Mouse (Mus musculus) thymus, adult 2 months (tissue): ENCODE measurements around the gene Tnnt2. TPM values are rescaled to one million over a fixed set of nuclear protein-coding genes. Genes with fewer than 3 reads are reported as not detected.

ENCODE experiments used
- DNase-seq: peaks from one replicate; pipeline ENCODE4 v3.0.0; 2021
- H3K27ac ChIP-seq: fragments of 200-500 bp; 2 replicates; pipeline ENCODE4 v1.5.1; 2012; ENCODE audit warnings: low read length, control low read depth; ENCODE audit not compliant: control insufficient read depth, insufficient read depth
- H3K27me3 ChIP-seq: fragments of 200-500 bp; 2 replicates; pipeline ENCODE4 v1.6.1; 2012; ENCODE audit warnings: mild to moderate bottlenecking, low read length, moderate library complexity, mixed read lengths; ENCODE audit not compliant: control insufficient read depth, insufficient read depth
- H3K36me3 ChIP-seq: fragments of 200-500 bp; 2 replicates; pipeline ENCODE4 v1.6.1; 2012; ENCODE audit warnings: mild to moderate bottlenecking, low read length, moderate library complexity; ENCODE audit not compliant: control insufficient read depth, insufficient read depth
- H3K4me1 ChIP-seq: fragments of 200-500 bp; replicated peaks from 2 replicates; pipeline ENCODE4 v1.6.1; 2012; ENCODE audit warnings: low read length; ENCODE audit not compliant: control insufficient read depth, insufficient read depth
- H3K4me3 ChIP-seq: fragments of 200-500 bp; 2 replicates; pipeline ENCODE4 v1.5.1; 2012; ENCODE audit warnings: mild to moderate bottlenecking, low read length, control low read depth, moderate library complexity; ENCODE audit not compliant: control insufficient read depth, insufficient read depth
- CTCF ChIP-seq: fragments of 200-500 bp; IDR thresholded peaks from 2 replicates; pipeline ENCODE4 v1.5.1; 2012; ENCODE audit warnings: mild to moderate bottlenecking, control low read depth, low read length, moderate library complexity, borderline replicate concordance; ENCODE audit not compliant: control insufficient read depth, poor library complexity, insufficient read depth; ENCODE audit errors: extremely low read depth
- POLR2A ChIP-seq: fragments of 200-500 bp; IDR thresholded peaks from 2 replicates; pipeline ENCODE4 v1.6.1; 2012; ENCODE audit warnings: mild to moderate bottlenecking, low read length, control low read depth, moderate library complexity; ENCODE audit not compliant: control insufficient read depth, poor library complexity, insufficient read depth; ENCODE audit errors: extremely low read depth
- WGBS: fragments of 180-500 bp; shearing (Covaris S2); methylation state at CpG from one replicate; pipeline ENCODE4 v1.1.7; 2018; 5-methylcytosine and 5-hydroxymethylcytosine counted together
- polyA plus RNA-seq: library from polyadenylated mRNA; depleted of rRNA; stranded (reverse); fragments of >200 nt; gene quantifications from 2 replicates; pipeline ENCODE4 v1.2.3, GENCODE M21; 2012

The Tnnt2 gene
- polyA plus RNA-seq, 1 experiment, result 90.4 TPM

- Histone ChIP-seq H3K27ac (no peak overlapping the region), H3K4me1 (no peaks in the 10 kb centered on the region), H3K36me3 (no peaks in the 10 kb centered on the region), H3K27me3 (no peaks in the 10 kb centered on the region), H3K4me3 (no peak overlapping the region)
- WGBS, result 83% methylated on average over 2 of the region's 2 CpGs
- TF ChIP-seq POLR2A (no peak), CTCF (no peak)
- no peak for DNase-seq
Measured at GRCm38 (mm10) chr1:135877248-135877647, 41.1 kb downstream of the Tnnt2 start.

GRCm38 (mm10) chr1:135882385-135883109 lies 46.4 kb downstream of the Tnnt2 start:
- peak; percentile 59 for DNase-seq
- no peak for TF ChIP-seq POLR2A
- TF ChIP-seq CTCF, result peak; percentile 51; the same call in 1 of the 2 replicates
- WGBS, result 51% methylated on average over 10 of the region's 10 CpGs
- no peak overlapping the region for H3K27ac ChIP-seq
- no peaks in the 10 kb centered on the region for H3K36me3 ChIP-seq
- no peaks in the 10 kb centered on the region for H3K4me1 ChIP-seq
- H3K27me3 ChIP-seq, result no peaks in the 10 kb centered on the region
- no peak overlapping the region for H3K4me3 ChIP-seq

- Histone ChIP-seq H3K4me1 (no peaks in the 10 kb centered on the region), H3K4me3 (no peak overlapping the region), H3K27me3 (no peaks in the 10 kb centered on the region), H3K27ac (no peak overlapping the region), H3K36me3 (no peaks in the 10 kb centered on the region)
- TF ChIP-seq POLR2A (no peak), CTCF (no peak)
- DNase-seq, result no peak
- WGBS, result 83% methylated on average over 20 of the region's 20 CpGs
Measured at GRCm38 (mm10) chr1:135889461-135890185, 53.5 kb downstream of the Tnnt2 start.

GRCm38 (mm10) chr1:135891424-135892216 lies 55.5 kb downstream of the Tnnt2 start:
- Histone ChIP-seq H3K4me3 (no peak overlapping the region), H3K27me3 (no peaks in the 10 kb centered on the region), H3K36me3 (no peaks in the 10 kb centered on the region), H3K27ac (no peak overlapping the region), H3K4me1 (no peaks in the 10 kb centered on the region)
- DNase-seq, result no peak
- no peak for TF ChIP-seq POLR2A
- no peak for TF ChIP-seq CTCF
- WGBS, result 82% methylated on average over 11 of the region's 11 CpGs

- Histone ChIP-seq H3K36me3 (no peaks in the 10 kb centered on the region), H3K4me3 (no peak overlapping the region), H3K4me1 (no peaks in the 10 kb centered on the region), H3K27ac (no peak overlapping the region), H3K27me3 (no peaks in the 10 kb centered on the region)
- 86% methylated on average over 6 of the region's 6 CpGs for WGBS
- no peak for DNase-seq
- TF ChIP-seq POLR2A (no peak), CTCF (no peak)
Measured at GRCm38 (mm10) chr1:135892233-135892632, 56.1 kb downstream of the Tnnt2 start.

- DNase-seq, result no peak
- H3K4me3 ChIP-seq, result no peak overlapping the region
- H3K36me3 ChIP-seq, result no peaks in the 10 kb centered on the region
- H3K4me1 ChIP-seq, result no peaks in the 10 kb centered on the region
- TF ChIP-seq CTCF (no peak), POLR2A (no peak)
- no peaks in the 10 kb centered on the region for H3K27me3 ChIP-seq
- H3K27ac ChIP-seq, result no peak overlapping the region
- 92% methylated on average over 6 of the region's 6 CpGs for WGBS
Measured at GRCm38 (mm10) chr1:135892764-135893163, 56.6 kb downstream of the Tnnt2 start.
